Mouse (Mus musculus) large intestine, adult 2 months (tissue): ENCODE measurements at regions not wholly inside any gene's neighbourhood (a gene's known extent, or its start where the extent isn't known, plus 50 kb on each side); places are given as distances from the start of the nearest gene placed in this dataset.

Source experiments
- DNase-seq: peaks from one replicate; pipeline ENCODE4 v3.0.0-alpha.2; 2012; ENCODE audit warnings: low read depth, low spot score
- WGBS: fragments of 180-500 bp; shearing (Covaris S2); methylation state at CpG from one replicate; pipeline ENCODE4 v1.1.7; 2018; 5-methylcytosine and 5-hydroxymethylcytosine counted together

DNA sequence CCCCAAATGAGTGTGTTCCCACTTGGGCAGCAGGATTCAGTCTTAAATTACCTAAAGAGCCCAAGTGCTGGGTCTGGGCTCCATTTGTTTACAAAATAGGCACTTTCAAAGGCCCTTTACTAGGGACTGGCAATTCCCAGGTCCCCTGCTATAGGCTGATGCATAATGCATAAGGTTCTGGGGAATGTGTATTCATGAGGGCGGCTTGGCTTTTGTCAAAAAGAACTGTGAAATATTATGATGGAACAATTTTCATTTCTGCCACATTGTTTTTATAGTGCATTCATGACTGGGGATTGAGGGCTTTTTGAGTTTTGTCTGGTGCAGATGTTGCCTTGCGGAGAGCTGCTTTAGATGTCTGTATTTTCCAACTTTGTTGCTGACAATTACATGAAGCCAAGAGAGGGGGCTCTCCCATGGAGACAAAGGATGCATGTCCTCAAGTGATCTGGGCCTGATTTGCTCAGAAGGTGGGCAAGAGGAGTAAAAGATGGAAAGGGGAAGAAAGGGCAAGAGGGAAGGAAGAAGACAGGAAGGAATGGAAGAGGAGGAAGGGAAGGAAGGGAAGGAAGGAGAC is 636.6 kb upstream of the Cdh5 start:
- 94% methylated on average over 2 of the region's 2 CpGs for WGBS
- no peak for DNase-seq

- DNase-seq = no peak
- WGBS = 65% methylated on average over 6 of the region's 6 CpGs
These were observed 633.8 kb upstream of the Cdh5 start for GRCm38 (mm10) chr8:103467536-103468160.

DNA sequence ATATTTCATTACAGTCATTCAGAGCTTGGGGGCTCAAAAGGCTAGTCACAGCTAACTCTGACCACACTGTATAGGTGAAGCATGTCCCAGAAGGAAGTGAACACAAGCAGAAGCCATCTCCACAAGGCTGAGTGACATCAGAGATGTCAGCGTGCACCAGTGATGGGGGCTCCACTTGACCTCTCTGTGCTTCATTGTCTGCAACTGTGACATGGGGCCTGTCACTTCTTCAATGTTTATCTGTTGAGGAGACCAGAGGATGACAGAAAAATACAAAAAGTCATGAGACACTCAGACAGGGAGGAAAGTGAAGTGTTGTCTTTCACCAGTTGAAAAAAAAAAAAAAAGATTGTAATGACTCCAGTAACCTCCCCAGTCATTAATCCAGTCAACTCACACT is 632.4 kb upstream of the Cdh5 start:
- no peak for DNase-seq
- 75% methylated on average over 1 of the region's 1 CpGs for WGBS

GRCm38 (mm10) chr8:103470316-103470715 is 631.1 kb upstream of the Cdh5 start:
- no peak for DNase-seq
- 43% methylated on average over 4 of the region's 4 CpGs for WGBS

DNA sequence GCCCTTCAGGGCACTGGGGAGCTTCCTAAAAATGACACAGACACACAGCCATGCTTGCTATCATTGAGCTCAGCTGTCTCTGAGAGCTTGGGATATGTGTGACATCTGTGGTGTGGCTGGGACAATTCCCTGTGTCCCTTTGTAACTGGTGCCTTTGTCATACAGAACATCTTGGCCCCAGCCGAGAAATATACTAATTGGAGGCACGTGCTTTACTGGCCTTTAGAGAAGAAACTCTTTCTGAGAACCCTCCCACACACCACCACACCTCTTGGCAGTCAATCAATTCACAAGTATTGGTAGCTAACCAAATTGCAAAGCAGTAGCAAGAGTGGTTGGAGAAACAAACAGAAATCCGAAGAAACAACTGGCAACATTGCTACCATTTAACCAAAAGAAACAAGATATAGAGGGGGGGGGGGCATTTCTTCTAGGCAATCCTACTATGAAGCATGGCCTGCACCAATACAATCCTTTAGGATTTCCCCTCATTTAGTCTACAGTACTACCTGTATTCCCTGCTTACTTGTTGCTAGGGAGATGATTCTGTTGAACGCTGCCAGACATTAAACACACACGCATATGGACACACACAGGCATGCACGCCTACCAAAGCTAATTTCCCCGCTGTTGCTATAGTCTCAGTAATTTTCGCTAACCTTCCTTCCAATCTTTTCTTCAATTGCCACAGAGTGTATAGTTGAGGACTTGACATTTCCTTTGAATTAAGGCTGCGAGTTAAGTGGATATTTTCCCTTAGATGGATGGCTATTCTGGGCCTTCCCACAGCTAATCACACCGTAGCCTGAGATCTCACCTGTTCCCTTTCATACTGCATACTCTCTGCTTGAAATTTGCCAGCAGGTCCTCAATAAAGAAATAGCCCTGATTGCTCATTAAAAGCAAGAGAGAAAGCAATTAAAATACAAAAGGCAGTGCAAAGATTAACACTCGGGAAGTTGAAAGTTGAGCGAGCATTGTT is 625.3 kb upstream of the Cdh5 start:
- 84% methylated on average over 12 of the region's 12 CpGs for WGBS

DNA sequence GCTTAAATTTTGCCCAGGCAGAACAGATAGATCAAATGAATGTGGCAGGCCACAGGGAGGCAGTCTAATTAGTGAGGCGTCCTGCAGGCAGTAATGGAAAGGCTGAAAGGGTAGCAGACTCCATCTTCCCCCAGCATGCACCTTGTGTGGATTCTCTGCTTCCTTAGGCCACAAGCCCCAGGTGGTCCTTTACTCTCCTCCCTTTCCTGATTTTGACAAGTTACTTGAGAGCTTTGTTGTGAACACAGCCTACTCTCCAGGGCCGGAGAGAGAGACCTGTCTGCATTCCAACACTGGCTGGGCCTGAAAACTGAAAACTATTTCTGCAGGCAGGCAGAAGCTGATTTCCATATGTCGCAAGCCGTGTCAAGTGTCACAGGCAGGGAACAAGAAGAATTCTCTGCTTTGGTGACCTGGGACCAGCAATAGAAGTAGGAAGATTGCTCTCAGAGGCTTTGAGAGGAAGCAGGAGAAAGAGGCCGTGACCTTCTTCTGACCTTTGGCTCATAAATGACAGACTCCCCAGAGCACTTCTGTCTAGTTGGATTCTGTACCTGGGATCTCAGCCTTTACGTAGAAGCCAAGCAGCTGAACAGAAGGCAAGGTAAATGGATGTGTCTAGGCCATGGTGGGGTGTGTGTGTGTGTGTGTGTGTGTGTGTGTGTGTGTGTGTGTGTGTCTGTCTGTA is 619.2 kb upstream of the Cdh5 start:
- no peak for DNase-seq

More for the DNA sequence above, 625.3 kb upstream of the Cdh5 start:
- DNase-seq = no peak

DNA sequence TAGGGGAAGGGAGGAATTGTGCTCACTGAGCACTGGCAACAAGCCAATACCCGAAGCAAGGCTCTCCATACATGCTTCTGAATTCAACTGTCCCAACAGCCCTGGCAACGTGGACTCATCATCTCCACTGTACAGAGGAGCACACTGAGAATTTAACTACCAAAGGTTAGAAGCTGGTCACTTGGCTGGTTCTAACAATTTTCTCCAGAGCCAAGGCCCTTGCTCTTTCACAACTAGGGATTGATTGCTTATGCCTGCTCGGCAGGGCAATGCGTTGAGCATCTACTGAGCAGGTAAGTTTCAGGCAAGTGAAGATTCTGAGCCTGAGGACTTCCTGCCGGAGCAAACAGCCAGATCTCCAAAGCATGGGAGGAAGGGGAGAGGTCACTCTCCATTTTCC is 616.0 kb upstream of the Cdh5 start:
- no peak for DNase-seq
- WGBS = 81% methylated on average over 5 of the region's 5 CpGs

More for the DNA sequence above, 619.2 kb upstream of the Cdh5 start:
- WGBS = 49% methylated on average over 6 of the region's 6 CpGs

GRCm38 (mm10) chr8:103489411-103489810 is 612.0 kb upstream of the Cdh5 start:
- DNase-seq = no peak
- 64% methylated on average over 3 of the region's 3 CpGs for WGBS

DNA sequence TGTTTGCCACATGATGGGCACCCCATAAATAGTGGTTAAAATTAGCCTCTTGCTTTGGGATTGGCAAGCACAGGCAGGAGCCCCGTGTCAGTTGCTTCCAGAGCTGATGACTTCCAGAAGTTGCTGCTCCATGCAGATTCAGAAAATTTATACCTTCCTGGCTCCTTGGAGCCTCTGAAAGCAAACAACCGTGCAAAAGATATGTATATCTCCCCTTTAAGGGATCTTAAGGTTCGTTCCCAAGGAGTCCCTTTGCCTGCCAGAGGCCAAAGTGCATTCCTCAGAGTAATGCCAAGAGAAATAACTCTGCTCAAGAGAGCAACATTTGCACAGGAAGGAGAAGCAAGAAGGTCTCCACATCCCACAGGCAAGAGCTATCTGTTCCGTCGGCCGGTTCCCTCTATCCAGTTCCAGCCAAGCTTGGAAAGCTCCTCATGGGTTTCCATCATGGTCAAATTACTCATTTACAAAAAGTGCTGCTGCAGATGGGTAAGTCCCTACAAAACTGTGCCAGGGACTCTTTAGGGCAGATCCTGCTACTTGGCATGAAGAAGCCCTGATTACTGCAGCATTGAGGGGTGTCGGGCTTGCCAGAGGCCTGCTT is 608.4 kb upstream of the Cdh5 start:
- no peak for DNase-seq

DNA sequence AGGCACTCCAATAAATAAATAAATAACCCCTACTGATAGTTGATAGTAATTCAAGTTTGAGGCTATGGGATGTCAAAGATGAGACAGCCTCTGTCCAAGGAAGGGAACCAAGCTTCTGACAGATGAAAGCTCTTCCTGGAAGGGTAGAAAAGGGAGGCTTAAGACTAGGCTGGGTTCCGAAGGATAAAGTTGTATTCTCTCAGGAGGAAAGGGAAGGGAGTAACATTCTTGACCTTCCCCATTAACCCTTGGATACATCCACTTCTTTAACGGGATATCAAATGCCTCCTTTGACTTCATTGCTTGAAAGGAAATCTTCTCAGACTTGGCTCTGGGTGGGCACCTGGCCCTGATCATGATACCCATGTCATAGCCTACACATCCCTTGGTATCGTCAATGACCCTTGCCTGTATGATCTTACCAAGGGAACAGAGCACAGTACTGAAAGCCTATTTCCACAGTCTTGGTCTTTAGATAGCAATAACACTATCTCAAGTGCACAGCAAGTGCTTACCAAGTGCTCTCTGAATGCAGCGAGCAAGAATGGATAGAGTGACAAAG is 607.4 kb upstream of the Cdh5 start:
- WGBS = 84% methylated on average over 4 of the region's 4 CpGs
- DNase-seq = no peak

More for the DNA sequence above, 608.4 kb upstream of the Cdh5 start:
- WGBS = 59% methylated on average over 7 of the region's 7 CpGs

GRCm38 (mm10) chr8:103494670-103495069 is 606.8 kb upstream of the Cdh5 start:
- 59% methylated on average over 1 of the region's 1 CpGs for WGBS

DNA sequence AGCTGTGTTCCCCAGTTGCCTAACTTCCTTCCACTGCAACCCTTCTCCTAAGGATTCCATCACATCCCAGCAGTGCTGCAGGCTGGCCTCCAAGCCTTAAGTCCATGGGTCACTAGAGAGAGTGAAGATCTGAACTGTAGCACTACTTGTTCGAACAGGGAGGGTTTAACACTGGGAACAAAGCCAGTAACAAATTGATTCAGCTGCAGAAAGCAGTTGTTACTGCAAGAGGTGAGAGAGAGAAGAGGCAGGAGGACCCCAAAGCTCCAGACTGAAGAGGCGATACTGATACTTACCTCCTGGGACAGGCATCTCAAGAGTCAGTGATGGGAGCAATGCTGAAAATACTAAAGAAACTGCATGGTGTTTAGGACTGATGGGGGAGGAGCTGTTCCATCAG is 600.1 kb upstream of the Cdh5 start:
- WGBS = 51% methylated on average over 2 of the region's 2 CpGs
- DNase-seq = no peak

More at GRCm38 (mm10) chr8:103494670-103495069, 606.8 kb upstream of the Cdh5 start:
- DNase-seq = no peak

- DNase-seq = no peak
- 85% methylated on average over 9 of the region's 9 CpGs for WGBS
These were observed 598.2 kb upstream of the Cdh5 start for GRCm38 (mm10) chr8:103502991-103503767.

DNA sequence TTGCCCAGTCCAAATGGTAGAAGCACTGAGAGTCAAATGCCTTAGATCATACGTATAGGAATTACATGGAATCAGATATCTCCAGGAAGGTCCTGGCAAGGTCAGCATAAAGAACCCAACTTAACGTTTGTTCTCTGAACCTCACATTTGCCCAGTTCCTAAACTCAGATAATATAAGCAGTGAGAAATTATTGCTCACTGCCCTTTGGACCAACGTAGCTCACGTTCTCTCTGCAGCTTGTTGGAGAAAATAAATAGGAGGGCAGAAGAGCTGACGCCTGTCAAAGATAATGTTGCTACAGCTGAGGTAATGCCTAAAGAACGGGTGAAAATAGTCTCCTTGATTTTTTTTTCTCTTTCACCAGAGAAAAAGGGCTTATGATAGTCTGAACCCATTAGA is 595.1 kb upstream of the Cdh5 start:
- 38% methylated on average over 6 of the region's 6 CpGs for WGBS
- no peak for DNase-seq

DNA sequence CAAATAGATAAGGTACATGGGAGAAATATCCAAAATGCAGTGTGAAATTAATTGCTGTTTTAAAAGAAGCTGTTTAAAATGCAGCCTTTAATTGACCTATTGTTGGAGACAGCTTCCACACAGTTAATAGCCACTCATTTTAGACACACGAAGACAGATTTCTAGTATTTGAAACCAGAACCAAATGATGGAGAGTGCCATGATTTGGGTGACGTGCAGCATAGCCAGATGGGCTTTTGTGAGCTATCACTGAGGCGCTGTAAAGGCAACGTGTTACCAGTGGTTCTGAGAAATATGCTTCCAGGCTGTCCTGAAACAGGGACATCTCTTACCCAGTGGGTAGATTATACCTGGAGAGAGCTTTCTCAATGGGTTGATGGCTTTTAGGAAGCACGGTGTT is 594.4 kb upstream of the Cdh5 start:
- DNase-seq = no peak
- WGBS = 77% methylated on average over 5 of the region's 5 CpGs

GRCm38 (mm10) chr8:103520141-103520866 is 581.1 kb upstream of the Cdh5 start:
- DNase-seq = no peak
- 57% methylated on average over 4 of the region's 4 CpGs for WGBS

GRCm38 (mm10) chr8:103530903-103531302 is 570.5 kb upstream of the Cdh5 start:
- DNase-seq = no peak
- WGBS = 67% methylated on average over 4 of the region's 4 CpGs

DNA sequence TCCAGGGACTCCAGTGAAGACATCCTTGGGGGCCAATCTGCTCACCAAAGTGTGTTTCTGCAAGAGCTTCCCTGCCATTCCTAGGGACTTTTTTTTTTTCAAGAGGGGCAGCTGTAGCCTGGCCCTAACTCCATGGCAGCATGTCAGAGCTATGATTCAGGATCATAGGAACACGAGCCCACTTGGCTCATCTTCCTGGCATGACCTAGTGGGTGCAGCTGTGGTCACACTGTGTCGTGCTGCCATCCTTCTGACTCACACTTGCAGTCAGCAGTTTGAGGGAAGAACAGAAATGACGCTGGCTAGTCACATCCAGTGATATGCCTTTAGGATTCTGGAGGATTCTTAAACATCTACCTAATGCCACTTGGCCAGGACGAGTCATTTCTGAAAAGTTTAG is 566.5 kb upstream of the Cdh5 start:
- DNase-seq = no peak
- WGBS = 66% methylated on average over 4 of the region's 4 CpGs
